Mouse (Mus musculus) stomach, postnatal 0 days (tissue): ENCODE results near the gene Nsun3. TPM values are rescaled to one million over a fixed set of nuclear protein-coding genes. Genes with fewer than 3 reads are reported as not detected.
A peak's percentile ranks its signal among the peaks of the same experiment; 100 is the strongest.
"Not testable (repeated sequence)": the region's sequence is repeated elsewhere in the genome, so short reads cannot be mapped to it uniquely, and the experiment has no call there.

Source experiments
- ATAC-seq: fragments of 200-750 bp; cut with Nextera tagmentation; 2 replicates; pipeline ENCODE4 v1.8.0; 2017; ENCODE audit not compliant: low FRiP score, low TSS enrichment
- DNase-seq: peaks from one replicate; pipeline ENCODE4 v3.0.0-alpha.2; 2016; ENCODE audit warnings: low spot score
- H3K27ac ChIP-seq: fragments of 300-500 bp; sonication (generic); replicated peaks from 2 replicates; pipeline ENCODE4 v1.5.1; 2014; ENCODE audit warnings: mild to moderate bottlenecking, control low read depth
- H3K27me3 ChIP-seq: fragments of 300-500 bp; sonication (generic); 2 replicates; pipeline ENCODE4 v1.6.1; 2014; ENCODE audit warnings: low read length; ENCODE audit not compliant: control insufficient read depth, insufficient read depth
- H3K36me3 ChIP-seq: fragments of 300-500 bp; sonication (generic); 2 replicates; pipeline ENCODE4 v1.6.1; 2014; ENCODE audit warnings: low read length, mixed read lengths; ENCODE audit not compliant: control insufficient read depth, insufficient read depth
- H3K4me1 ChIP-seq: fragments of 300-500 bp; sonication (generic); replicated peaks from 2 replicates; pipeline ENCODE4 v1.6.1; 2014; ENCODE audit warnings: antibody characterized with exemption; ENCODE audit not compliant: control insufficient read depth, insufficient read depth
- H3K4me2 ChIP-seq: fragments of 300-500 bp; sonication (generic); replicated peaks from 2 replicates; pipeline ENCODE4 v1.6.1; 2014; ENCODE audit warnings: low read depth, mild to moderate bottlenecking, control low read depth, moderate library complexity
- H3K4me3 ChIP-seq: fragments of 300-500 bp; sonication (generic); 2 replicates; pipeline ENCODE4 v1.5.1; 2014; ENCODE audit warnings: low read depth, low read length, control low read depth
- H3K9ac ChIP-seq: fragments of 300-500 bp; sonication (generic); 2 replicates; pipeline ENCODE4 v1.6.1; 2014; ENCODE audit warnings: mild to moderate bottlenecking, low read length, control low read depth, mixed read lengths
- H3K9me3 ChIP-seq: fragments of 300-500 bp; sonication (generic); 2 replicates; pipeline ENCODE4 v1.6.1; 2016; ENCODE audit warnings: low read length; ENCODE audit not compliant: control insufficient read depth
- CTCF ChIP-seq: IDR thresholded peaks from 2 replicates; pipeline ENCODE4 v1.5.1; 2016; ENCODE audit warnings: antibody characterized with exemption, low read depth, mild to moderate bottlenecking, moderate library complexity
- EP300 ChIP-seq: optimal IDR thresholded peaks from 2 replicates; pipeline ENCODE3; 2016; ENCODE audit warnings: antibody characterized with exemption
- WGBS: fragments of 180-500 bp; shearing (Covaris S2); extraction: QIAGEN DNeasy Blood & Tissue Kit; methylation state at CpG from one replicate; pipeline ENCODE4 v1.1.7; 2014; 5-methylcytosine and 5-hydroxymethylcytosine counted together
- polyA plus RNA-seq: library from polyadenylated mRNA; unstranded; fragments of >200 nt; fragmentation: Nextera tagmentation; extraction: Ambion mirVana; gene quantifications from 2 replicates; pipeline ENCODE4 v1.2.1, GENCODE M21; 2015

Nsun3 gene
- polyA plus RNA-seq, 1 experiment from 2014 or later, result 4.8 TPM

DNA sequence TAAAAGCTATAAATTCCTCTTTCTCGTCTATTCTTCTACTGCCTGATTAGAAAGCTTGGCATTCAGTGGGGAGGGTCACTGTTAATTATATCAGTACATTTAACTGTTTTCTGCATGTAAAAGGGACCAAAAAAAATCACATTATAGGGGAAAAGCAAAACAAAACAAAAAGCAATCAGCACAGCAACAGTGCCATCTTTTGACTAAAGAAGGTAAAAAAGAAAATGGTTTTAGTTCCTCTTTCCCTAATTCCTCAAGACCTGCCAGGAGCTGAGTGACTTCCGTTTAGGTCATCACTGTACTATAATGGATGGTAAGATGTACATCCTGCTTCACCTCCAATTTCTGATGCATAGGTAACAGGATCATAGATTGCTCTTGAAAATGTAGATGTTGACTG is 40.7 kb downstream of the Nsun3 start:
- H3K9ac ChIP-seq, result no peak overlapping the region
- ATAC-seq (no peak), DNase-seq (no peak)
- H3K4me1 ChIP-seq, result no peaks in the 10 kb centered on the region
- no peaks in the 10 kb centered on the region for H3K36me3 ChIP-seq
- no peak overlapping the region for H3K27ac ChIP-seq
- H3K4me3 ChIP-seq, result no peak overlapping the region
- H3K27me3 ChIP-seq, result no peaks in the 10 kb centered on the region
- no peaks in the 10 kb centered on the region for H3K9me3 ChIP-seq
- WGBS, result 62% methylated on average over 2 of the region's 2 CpGs
- no peak overlapping the region for H3K4me2 ChIP-seq
- TF ChIP-seq EP300, result no peak
- TF ChIP-seq CTCF, result peak; percentile 33; the same call in 1 of the 2 replicates

DNA sequence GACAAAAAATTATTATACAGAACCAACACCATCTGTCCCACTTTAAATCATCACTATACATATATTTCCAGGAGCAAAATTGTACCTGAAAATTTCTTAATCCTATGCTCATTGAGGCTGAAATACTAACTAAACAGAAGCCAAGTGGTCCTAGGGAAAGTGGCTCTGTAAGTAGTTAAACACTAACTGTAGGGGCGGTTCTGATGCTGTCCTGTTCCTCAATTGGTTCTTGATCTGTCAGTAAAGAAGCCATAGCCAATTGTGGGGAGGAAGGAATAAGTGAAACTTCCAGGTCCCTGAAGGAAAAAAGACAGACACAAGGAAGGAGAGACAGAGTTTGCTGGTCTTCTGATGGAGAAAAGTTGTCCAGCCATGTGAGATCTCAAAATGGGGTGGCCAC is 52.3 kb downstream of the Nsun3 start:
- TF ChIP-seq CTCF (no peak), EP300 (no peak)
- Histone ChIP-seq H3K9ac (no peak overlapping the region), H3K36me3 (no peaks in the 10 kb centered on the region), H3K4me2 (no peak overlapping the region), H3K4me3 (no peak overlapping the region), H3K27me3 (no peaks in the 10 kb centered on the region), H3K4me1 (no peaks in the 10 kb centered on the region), H3K27ac (no peak overlapping the region), H3K9me3 (no peaks in the 10 kb centered on the region)
- WGBS, result 86% methylated on average over 1 of the region's 1 CpGs
- ATAC-seq (no peak), DNase-seq (no peak)

- H3K4me1 ChIP-seq, result no peaks in the 10 kb centered on the region
- H3K9ac ChIP-seq, result no peak overlapping the region
- no peaks in the 10 kb centered on the region for H3K27me3 ChIP-seq
- no peak for TF ChIP-seq EP300
- no peak for TF ChIP-seq CTCF
- no peaks in the 10 kb centered on the region for H3K9me3 ChIP-seq
- no peaks in the 10 kb centered on the region for H3K36me3 ChIP-seq
- no peak for DNase-seq
- 84% methylated on average over 4 of the region's 4 CpGs for WGBS
- H3K4me3 ChIP-seq, result no peak overlapping the region
- no peak overlapping the region for H3K4me2 ChIP-seq
- H3K27ac ChIP-seq, result no peak overlapping the region
- no peak for ATAC-seq
Measured at GRCm38 (mm10) chr16:62730291-62730690, 56.3 kb downstream of the Nsun3 start.

- DNase-seq (no peak), ATAC-seq (no peak)
- H3K4me3 ChIP-seq, result no peak overlapping the region
- no peaks in the 10 kb centered on the region for H3K36me3 ChIP-seq
- no peaks in the 10 kb centered on the region for H3K4me1 ChIP-seq
- 76% methylated on average over 3 of the region's 3 CpGs for WGBS
- no peak overlapping the region for H3K9ac ChIP-seq
- H3K27me3 ChIP-seq, result no peaks in the 10 kb centered on the region
- no peak for TF ChIP-seq EP300
- TF ChIP-seq CTCF, result no peak
- H3K4me2 ChIP-seq, result no peak overlapping the region
- H3K9me3 ChIP-seq, result no peaks in the 10 kb centered on the region
- no peak overlapping the region for H3K27ac ChIP-seq
Measured at GRCm38 (mm10) chr16:62729846-62730245, 56.8 kb downstream of the Nsun3 start.

DNA sequence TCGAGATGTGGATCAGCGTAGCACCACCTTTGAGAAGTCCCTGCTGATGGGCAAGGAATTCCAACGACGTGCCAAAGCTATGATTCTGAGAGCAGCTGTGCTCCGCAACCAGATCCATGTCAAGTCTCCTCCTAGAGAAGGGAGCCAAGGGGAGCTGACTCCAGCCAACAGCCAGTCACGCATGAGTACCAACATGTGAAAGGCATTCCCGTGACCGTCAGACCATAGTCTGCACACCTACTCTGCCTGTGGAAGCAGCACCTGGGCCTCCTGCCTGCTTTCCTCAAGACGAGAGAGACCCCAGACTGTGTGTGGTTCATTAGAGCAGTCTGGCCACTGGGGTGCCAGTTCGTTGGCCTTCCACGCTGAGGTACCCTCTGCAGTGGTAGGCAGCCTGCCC is 68.4 kb downstream of the Nsun3 start:
- WGBS, result 88% methylated on average over 8 of the region's 11 CpGs
- not testable (repeated sequence) for H3K9me3 ChIP-seq, H3K36me3 ChIP-seq, H3K9ac ChIP-seq, H3K27me3 ChIP-seq, DNase-seq, ATAC-seq, H3K27ac ChIP-seq, H3K4me3 ChIP-seq, H3K4me1 ChIP-seq, H3K4me2 ChIP-seq

DNA sequence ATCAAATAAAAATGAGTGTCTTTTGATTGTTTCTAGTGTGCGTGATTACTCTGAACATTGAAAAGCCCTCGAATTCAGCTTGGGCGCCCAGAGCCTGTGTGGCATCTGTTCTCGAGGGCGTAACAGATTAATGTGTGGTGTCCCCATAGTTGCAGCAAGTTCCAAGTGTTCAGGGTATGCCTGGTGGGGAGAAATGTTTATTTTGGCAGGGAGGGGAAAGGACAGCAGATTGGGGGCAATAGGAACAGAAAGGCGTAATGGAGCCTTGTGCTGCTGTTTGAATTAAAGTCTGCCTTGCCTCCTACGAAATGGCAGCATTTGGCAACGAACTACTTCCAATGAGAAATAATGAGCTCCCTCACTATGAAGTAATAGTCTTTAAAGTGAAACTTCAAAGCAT is 96.2 kb downstream of the Nsun3 start:
- Histone ChIP-seq H3K9me3 (no peaks in the 10 kb centered on the region), H3K4me1 (no peaks in the 10 kb centered on the region), H3K36me3 (no peaks in the 10 kb centered on the region), H3K4me2 (no peak overlapping the region), H3K27ac (no peak overlapping the region), H3K27me3 (no peaks in the 10 kb centered on the region), H3K9ac (no peak overlapping the region), H3K4me3 (no peak overlapping the region)
- no peak for TF ChIP-seq CTCF
- TF ChIP-seq EP300, result no peak
- no peak for ATAC-seq
- WGBS, result 76% methylated on average over 8 of the region's 8 CpGs
- DNase-seq, result no peak

- no peak for ATAC-seq
- 57% methylated on average over 2 of the region's 2 CpGs for WGBS
- TF ChIP-seq EP300 (no peak), CTCF (no peak)
Measured at GRCm38 (mm10) chr16:62686073-62686472, 100.5 kb downstream of the Nsun3 start.

More at GRCm38 (mm10) chr16:62686073-62686472, 100.5 kb downstream of the Nsun3 start:
- H3K27ac ChIP-seq, result no peak overlapping the region
- no peak overlapping the region for H3K4me2 ChIP-seq
- DNase-seq, result no peak
- no peaks in the 10 kb centered on the region for H3K27me3 ChIP-seq
- no peaks in the 10 kb centered on the region for H3K36me3 ChIP-seq
- H3K9ac ChIP-seq, result no peak overlapping the region
- no peaks in the 10 kb centered on the region for H3K4me1 ChIP-seq
- H3K4me3 ChIP-seq, result no peak overlapping the region
- H3K9me3 ChIP-seq, result no peaks in the 10 kb centered on the region
